Mouse (Mus musculus): ENCODE measurements around the gene Sik3. TPM values are rescaled to one million over a fixed set of nuclear protein-coding genes. Genes with fewer than 3 reads are reported as not detected.

Sik3 gene
- polyA plus RNA-seq, 1 experiment: 29.4 TPM

GRCm38 (mm10) chr9:46013616-46014015 is 996 bp downstream of the Sik3 start:
- H3K4me3 ChIP-seq: peak overlapping the region; percentile 44
- peak overlapping the region; percentile 86 for H3ac ChIP-seq (ENCODE audit: control insufficient read depth, insufficient read length)
- peak overlapping the region; percentile 100 for H3K4me2 ChIP-seq (ENCODE audit: low read depth)
- H3K36me3 ChIP-seq (ENCODE audit: control insufficient read depth, insufficient read depth): no peaks in the 10 kb centered on the region
- TF ChIP-seq MYOG (IDR thresholded peaks at IDR 0.05; ENCODE audit: control insufficient read depth in 1 of 3, insufficient read depth in 1 of 3, insufficient read length in 2 of 3, low read depth in 2 of 3): no peak
- no peak for TF ChIP-seq USF1 (IDR thresholded peaks at IDR 0.05; ENCODE audit: low read depth)
- no peak for TF ChIP-seq REST (IDR thresholded peaks at IDR 0.05; ENCODE audit: insufficient read depth, insufficient read length)
- TF ChIP-seq TCF3 (IDR thresholded peaks at IDR 0.05; ENCODE audit: insufficient read length, low read depth): no peak
- no peak for TF ChIP-seq CEBPB (IDR thresholded peaks at IDR 0.05; ENCODE audit: insufficient read depth, poor library complexity, severe bottlenecking)
- no peak for TF ChIP-seq E2F4 (IDR thresholded peaks at IDR 0.05; ENCODE audit: insufficient read depth)
- TF ChIP-seq POLR2A (IDR thresholded peaks at IDR 0.05; ENCODE audit: insufficient read length, low read depth): no peak
- no peak for TF ChIP-seq SRF (IDR thresholded peaks at IDR 0.05; ENCODE audit: control insufficient read depth, insufficient read length, low read depth)
- TF ChIP-seq MYOD1 (IDR thresholded peaks at IDR 0.05; ENCODE audit: control insufficient read depth in 1 of 3, insufficient read length in 2 of 3, low read depth in 2 of 3): no peak
- no peak for TF ChIP-seq TCF12 (IDR thresholded peaks at IDR 0.05; ENCODE audit: insufficient read depth, poor library complexity, severe bottlenecking)
- TF ChIP-seq MAX (IDR thresholded peaks at IDR 0.05; ENCODE audit: low read depth): no peak
- no peak for TF ChIP-seq POLR2AphosphoS2 (IDR thresholded peaks at IDR 0.05; ENCODE audit: insufficient read length, low read depth)
- no peaks in the 10 kb centered on the region for H3K27me3 ChIP-seq (ENCODE audit: control insufficient read depth, insufficient read depth, insufficient read length)
- H3K79me2 ChIP-seq (ENCODE audit: control insufficient read depth, insufficient read depth): peaks cover 39% of the 10 kb centered on the region

DNA sequence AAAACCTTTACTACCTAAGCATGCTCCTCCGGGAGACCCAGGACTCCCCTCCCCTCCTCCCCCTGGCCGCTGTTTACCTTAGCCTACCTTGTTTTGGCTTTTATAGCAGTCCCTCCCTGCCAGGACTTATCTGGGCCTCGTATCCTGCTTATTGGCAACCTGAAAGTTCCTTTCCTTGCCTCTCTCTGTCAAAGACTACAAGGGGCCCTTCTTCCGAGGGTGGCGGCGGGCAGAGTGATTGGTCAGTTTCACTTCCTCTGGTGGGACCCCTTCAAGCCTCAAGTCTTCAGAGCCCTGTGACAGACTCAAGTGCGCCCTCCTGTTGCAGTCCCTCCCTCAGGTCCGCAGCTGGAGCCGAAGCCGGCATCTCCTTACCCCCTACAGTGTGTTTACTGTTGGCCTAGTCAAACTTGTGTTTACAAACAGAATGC is 1.6 kb downstream of the Sik3 start:
- peak in 1 of 3 experiments; percentile 12 for TF ChIP-seq MYOD1 (IDR thresholded peaks at IDR 0.05; ENCODE audit: control insufficient read depth in 1 of 3, insufficient read length in 2 of 3, low read depth in 2 of 3)
- no peak for TF ChIP-seq MAX (IDR thresholded peaks at IDR 0.05; ENCODE audit: low read depth)
- TF ChIP-seq SRF (IDR thresholded peaks at IDR 0.05; ENCODE audit: control insufficient read depth, insufficient read length, low read depth): no peak
- peaks cover 44% of the 10 kb centered on the region for H3K79me2 ChIP-seq (ENCODE audit: control insufficient read depth, insufficient read depth)
- H3K27me3 ChIP-seq (ENCODE audit: control insufficient read depth, insufficient read depth, insufficient read length): no peaks in the 10 kb centered on the region
- no peak overlapping the region for H3ac ChIP-seq (ENCODE audit: control insufficient read depth, insufficient read length)
- H3K36me3 ChIP-seq (ENCODE audit: control insufficient read depth, insufficient read depth): no peaks in the 10 kb centered on the region
- peak overlapping the region; percentile 100 for H3K4me2 ChIP-seq (ENCODE audit: low read depth)
- peak overlapping the region; percentile 44 for H3K4me3 ChIP-seq

DNA sequence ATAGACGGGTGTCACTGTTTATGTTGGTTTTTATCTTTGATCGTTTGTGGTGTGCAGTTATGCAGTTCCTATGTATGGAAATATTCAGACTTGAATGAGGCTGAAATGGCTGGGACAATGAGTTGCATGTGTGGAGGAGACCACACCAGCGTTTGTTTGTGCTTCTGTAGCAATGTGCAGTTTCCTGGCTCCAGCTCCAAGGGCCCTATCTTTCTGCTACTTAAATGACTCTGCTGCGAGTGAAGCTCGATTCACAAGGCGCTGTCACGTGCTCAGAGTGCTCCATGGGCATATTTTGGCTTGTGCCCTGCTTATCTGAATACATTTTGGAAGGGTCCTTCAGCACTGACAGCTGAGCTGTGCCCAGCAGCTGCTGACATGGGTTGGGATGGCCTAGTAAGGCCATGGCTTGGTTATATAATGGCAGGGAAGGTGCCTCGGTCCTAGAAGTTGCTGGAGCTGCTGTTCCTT is 2.5 kb downstream of the Sik3 start:
- H3ac ChIP-seq (ENCODE audit: control insufficient read depth, insufficient read length): no peak overlapping the region
- peaks cover 52% of the 10 kb centered on the region for H3K79me2 ChIP-seq (ENCODE audit: control insufficient read depth, insufficient read depth)
- H3K4me3 ChIP-seq: peak overlapping the region; percentile 44
- peak overlapping the region; percentile 100 for H3K4me2 ChIP-seq (ENCODE audit: low read depth)
- no peaks in the 10 kb centered on the region for H3K36me3 ChIP-seq (ENCODE audit: control insufficient read depth, insufficient read depth)
- H3K27me3 ChIP-seq (ENCODE audit: control insufficient read depth, insufficient read depth, insufficient read length): no peaks in the 10 kb centered on the region
- TF ChIP-seq USF1 (IDR thresholded peaks at IDR 0.05; ENCODE audit: low read depth) (peak; percentile 83), POLR2A (IDR thresholded peaks at IDR 0.05; ENCODE audit: insufficient read length, low read depth) (no peak), MYOG (IDR thresholded peaks at IDR 0.05; ENCODE audit: control insufficient read depth in 1 of 3, insufficient read depth in 1 of 3, insufficient read length in 2 of 3, low read depth in 2 of 3) (peak; percentile 58 to 85 (median 76)), MYOD1 (IDR thresholded peaks at IDR 0.05; ENCODE audit: control insufficient read depth in 1 of 3, insufficient read length in 2 of 3, low read depth in 2 of 3) (peak; percentile 68 to 90 (median 89))

- Histone ChIP-seq H3K79me2 (ENCODE audit: control insufficient read depth, insufficient read depth) (peaks cover 53% of the 10 kb centered on the region), H3K4me3 (no peak overlapping the region), H3K4me2 (ENCODE audit: low read depth) (peak overlapping the region; percentile 100), H3K27me3 (ENCODE audit: control insufficient read depth, insufficient read depth, insufficient read length) (no peaks in the 10 kb centered on the region), H3ac (ENCODE audit: control insufficient read depth, insufficient read length) (no peak overlapping the region), H3K36me3 (ENCODE audit: control insufficient read depth, insufficient read depth) (no peaks in the 10 kb centered on the region)
- TF ChIP-seq E2F4 (IDR thresholded peaks at IDR 0.05; ENCODE audit: insufficient read depth): no peak
- no peak for TF ChIP-seq USF1 (IDR thresholded peaks at IDR 0.05; ENCODE audit: low read depth)
- TF ChIP-seq TCF12 (IDR thresholded peaks at IDR 0.05; ENCODE audit: insufficient read depth, poor library complexity, severe bottlenecking): no peak
- no peak for TF ChIP-seq MAX (IDR thresholded peaks at IDR 0.05; ENCODE audit: low read depth)
- TF ChIP-seq TCF3 (IDR thresholded peaks at IDR 0.05; ENCODE audit: insufficient read length, low read depth): no peak
- TF ChIP-seq SRF (IDR thresholded peaks at IDR 0.05; ENCODE audit: control insufficient read depth, insufficient read length, low read depth): no peak
Observed at GRCm38 (mm10) chr9:46015831-46016230, 3.2 kb downstream of the Sik3 start.

- Histone ChIP-seq H3K27me3 (ENCODE audit: control insufficient read depth, insufficient read depth, insufficient read length) (no peaks in the 10 kb centered on the region), H3ac (ENCODE audit: control insufficient read depth, insufficient read length) (no peak overlapping the region), H3K79me2 (ENCODE audit: control insufficient read depth, insufficient read depth) (peaks cover 56% of the 10 kb centered on the region), H3K36me3 (ENCODE audit: control insufficient read depth, insufficient read depth) (no peaks in the 10 kb centered on the region), H3K4me3 (no peak overlapping the region), H3K4me2 (ENCODE audit: low read depth) (no peak overlapping the region)
- TF ChIP-seq TCF3 (IDR thresholded peaks at IDR 0.05; ENCODE audit: insufficient read length, low read depth): no peak
- no peak for TF ChIP-seq POLR2AphosphoS2 (IDR thresholded peaks at IDR 0.05; ENCODE audit: insufficient read length, low read depth)
Observed at GRCm38 (mm10) chr9:46016417-46016816, 3.8 kb downstream of the Sik3 start.

DNA sequence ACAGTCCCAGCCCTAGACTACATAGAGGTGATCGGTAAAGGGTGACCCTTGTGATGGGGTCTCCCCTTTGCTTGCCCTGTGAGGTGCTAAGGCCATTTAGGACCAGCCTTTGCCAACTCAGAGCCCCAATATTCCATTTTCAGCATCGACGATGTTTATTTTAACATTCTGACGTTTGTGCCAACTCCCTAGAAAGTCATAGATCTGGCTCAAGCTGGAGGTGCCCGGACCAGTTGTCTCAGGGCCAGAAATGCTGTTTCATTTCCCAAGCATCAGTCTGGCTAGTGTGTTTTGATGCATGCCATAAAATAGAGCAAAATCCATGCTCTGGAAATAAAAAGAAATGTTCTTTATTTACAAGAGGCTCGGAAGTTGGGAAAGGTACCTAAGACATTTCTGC is 5.7 kb downstream of the Sik3 start:
- Histone ChIP-seq H3ac (ENCODE audit: control insufficient read depth, insufficient read length) (no peak overlapping the region), H3K4me3 (no peak overlapping the region), H3K79me2 (ENCODE audit: control insufficient read depth, insufficient read depth) (peaks cover 68% of the 10 kb centered on the region), H3K27me3 (ENCODE audit: control insufficient read depth, insufficient read depth, insufficient read length) (no peaks in the 10 kb centered on the region), H3K4me2 (ENCODE audit: low read depth) (peak overlapping the region; percentile 26), H3K36me3 (ENCODE audit: control insufficient read depth, insufficient read depth) (no peaks in the 10 kb centered on the region)
- TF ChIP-seq USF1 (IDR thresholded peaks at IDR 0.05; ENCODE audit: low read depth) (no peak), TCF3 (IDR thresholded peaks at IDR 0.05; ENCODE audit: insufficient read length, low read depth) (no peak), MAX (IDR thresholded peaks at IDR 0.05; ENCODE audit: low read depth) (no peak), E2F4 (IDR thresholded peaks at IDR 0.05; ENCODE audit: insufficient read depth) (no peak), POLR2A (IDR thresholded peaks at IDR 0.05; ENCODE audit: insufficient read length, low read depth) (no peak), SRF (IDR thresholded peaks at IDR 0.05; ENCODE audit: control insufficient read depth, insufficient read length, low read depth) (no peak), CEBPB (IDR thresholded peaks at IDR 0.05; ENCODE audit: insufficient read depth, poor library complexity, severe bottlenecking) (no peak), MYOG (IDR thresholded peaks at IDR 0.05; ENCODE audit: control insufficient read depth in 1 of 3, insufficient read depth in 1 of 3, insufficient read length in 2 of 3, low read depth in 2 of 3) (no peak), TCF12 (IDR thresholded peaks at IDR 0.05; ENCODE audit: insufficient read depth, poor library complexity, severe bottlenecking) (no peak)
